Mouse (Mus musculus) limb, embryonic 14.5 days (tissue): ENCODE results near the gene Kif18a. TPM values are rescaled to one million over a fixed set of nuclear protein-coding genes. Genes with fewer than 3 reads are reported as not detected.

Source experiments
- ATAC-seq: fragments of 200-750 bp; cut with Nextera tagmentation; 2 replicates; pipeline ENCODE4 v1.8.0; 2017; ENCODE audit warnings: low read depth, moderate number of reproducible peaks, moderate TSS enrichment; ENCODE audit not compliant: low FRiP score
- DNase-seq: peaks from one replicate; pipeline ENCODE4 v3.0.0-alpha.2; 2015; ENCODE audit warnings: low spot score
- H3K27ac ChIP-seq: fragments of 300-500 bp; sonication (generic); replicated peaks from 2 replicates; pipeline ENCODE4 v1.5.1; 2014; ENCODE audit warnings: low read depth, mild to moderate bottlenecking, low read length, moderate library complexity, mixed read lengths
- H3K27me3 ChIP-seq: fragments of 300-500 bp; sonication (generic); 2 replicates; pipeline ENCODE4 v1.6.1; 2014; ENCODE audit warnings: low read length, mixed read lengths; ENCODE audit not compliant: control insufficient read depth, insufficient read depth
- H3K36me3 ChIP-seq: fragments of 300-500 bp; sonication (generic); 2 replicates; pipeline ENCODE4 v1.6.1; 2014; ENCODE audit warnings: mild to moderate bottlenecking, low read length, moderate library complexity, mixed read lengths; ENCODE audit not compliant: control insufficient read depth, insufficient read depth
- H3K4me1 ChIP-seq: fragments of 300-500 bp; sonication (generic); 2 replicates; pipeline ENCODE4 v1.6.1; 2014; ENCODE audit warnings: antibody characterized with exemption, low read length, mixed read lengths; ENCODE audit not compliant: control insufficient read depth, insufficient read depth
- H3K4me2 ChIP-seq: fragments of 300-500 bp; sonication (generic); replicated peaks from 2 replicates; pipeline ENCODE4 v1.6.1; 2014; ENCODE audit warnings: low read depth, mild to moderate bottlenecking, low read length, moderate library complexity; ENCODE audit not compliant: severe bottlenecking
- H3K4me3 ChIP-seq: fragments of 300-500 bp; sonication (generic); replicated peaks from 2 replicates; pipeline ENCODE4 v1.5.1; 2014; ENCODE audit warnings: low read length
- H3K9ac ChIP-seq: fragments of 300-500 bp; sonication (generic); 2 replicates; pipeline ENCODE4 v1.6.1; 2014; ENCODE audit warnings: mild to moderate bottlenecking, low read depth, low read length, moderate library complexity; ENCODE audit not compliant: severe bottlenecking
- H3K9me3 ChIP-seq: fragments of 300-500 bp; sonication (generic); 2 replicates; pipeline ENCODE4 v1.6.1; 2016; ENCODE audit warnings: low read length; ENCODE audit not compliant: control insufficient read depth
- POLR2A ChIP-seq: fragments of 200-500 bp; IDR thresholded peaks from 2 replicates; pipeline ENCODE4 v1.8.0; 2012; ENCODE audit warnings: inconsistent platforms, mild to moderate bottlenecking, moderate library complexity, borderline replicate concordance; ENCODE audit not compliant: insufficient read depth, insufficient read length; ENCODE audit errors: extremely low read depth
- WGBS: fragments of 180-500 bp; shearing (Covaris S2); extraction: QIAGEN DNeasy Blood & Tissue Kit; methylation state at CpG from one replicate; pipeline ENCODE4 v1.1.7; 2014; 5-methylcytosine and 5-hydroxymethylcytosine counted together
- polyA plus RNA-seq, 2 experiments: library from polyadenylated mRNA; depleted of rRNA in 1 of 2; stranded (reverse) in 1 of 2; unstranded in 1 of 2; fragments of >200 nt; fragmentation: Nextera tagmentation in 1 of 2; extraction: Ambion mirVana in 1 of 2; gene quantifications; 2 replicates each; pipeline versions ENCODE4 v1.2.1 to v1.2.3; 2012 to 2014

The Kif18a gene
- polyA plus RNA-seq, 2 experiments: 10.1 to 16.0 TPM

- H3K9ac ChIP-seq: no peak overlapping the region
- H3K4me3 ChIP-seq: no peak overlapping the region
- peaks cover 5% of the 10 kb centered on the region; the same call in 1 of the 2 replicates for H3K36me3 ChIP-seq
- ATAC-seq (no peak), DNase-seq (no peak)
- H3K27me3 ChIP-seq: no peaks in the 10 kb centered on the region
- H3K4me2 ChIP-seq: no peak overlapping the region
- no peaks in the 10 kb centered on the region for H3K9me3 ChIP-seq
- 93% methylated on average over 1 of the region's 1 CpGs for WGBS
- TF ChIP-seq POLR2A: no peak
- H3K27ac ChIP-seq: no peak overlapping the region
- H3K4me1 ChIP-seq: no peaks in the 10 kb centered on the region
Measured at GRCm38 (mm10) chr2:109331807-109332206, 51.3 kb downstream of the Kif18a start.

GRCm38 (mm10) chr2:109334237-109334636 is 53.7 kb downstream of the Kif18a start:
- no peak for TF ChIP-seq POLR2A
- Histone ChIP-seq H3K9me3 (no peaks in the 10 kb centered on the region), H3K27me3 (no peaks in the 10 kb centered on the region), H3K4me3 (no peak overlapping the region), H3K36me3 (peaks cover 5% of the 10 kb centered on the region; the same call in 1 of the 2 replicates), H3K4me2 (no peak overlapping the region), H3K9ac (no peak overlapping the region), H3K4me1 (no peaks in the 10 kb centered on the region), H3K27ac (no peak overlapping the region)
- no peak for ATAC-seq
- 93% methylated on average over 5 of the region's 5 CpGs for WGBS
- DNase-seq: no peak

- WGBS: 94% methylated on average over 1 of the region's 1 CpGs
- no peaks in the 10 kb centered on the region for H3K9me3 ChIP-seq
- DNase-seq (no peak), ATAC-seq (no peak)
- no peak overlapping the region for H3K4me3 ChIP-seq
- H3K4me2 ChIP-seq: no peak overlapping the region
- H3K4me1 ChIP-seq: no peaks in the 10 kb centered on the region
- H3K27ac ChIP-seq: no peak overlapping the region
- TF ChIP-seq POLR2A: no peak
- H3K9ac ChIP-seq: no peak overlapping the region
- peaks cover 5% of the 10 kb centered on the region; the same call in 1 of the 2 replicates for H3K36me3 ChIP-seq
- H3K27me3 ChIP-seq: no peaks in the 10 kb centered on the region
Measured at GRCm38 (mm10) chr2:109335765-109336164, 55.2 kb downstream of the Kif18a start.

- DNase-seq: no peak
- Histone ChIP-seq H3K4me2 (no peak overlapping the region), H3K36me3 (no peaks in the 10 kb centered on the region), H3K4me3 (no peak overlapping the region), H3K27ac (no peak overlapping the region), H3K9ac (no peak overlapping the region), H3K27me3 (no peaks in the 10 kb centered on the region), H3K4me1 (no peaks in the 10 kb centered on the region), H3K9me3 (no peaks in the 10 kb centered on the region)
- no peak for ATAC-seq
- TF ChIP-seq POLR2A: no peak
- 88% methylated on average over 4 of the region's 4 CpGs for WGBS
Measured at GRCm38 (mm10) chr2:109345386-109345785, 64.8 kb downstream of the Kif18a start.

- Histone ChIP-seq H3K27me3 (no peaks in the 10 kb centered on the region), H3K4me3 (no peak overlapping the region), H3K9me3 (no peaks in the 10 kb centered on the region), H3K4me1 (no peaks in the 10 kb centered on the region), H3K36me3 (no peaks in the 10 kb centered on the region), H3K4me2 (no peak overlapping the region), H3K27ac (no peak overlapping the region), H3K9ac (no peak overlapping the region)
- TF ChIP-seq POLR2A: no peak
- no peak for ATAC-seq
- WGBS: 45% methylated on average over 4 of the region's 4 CpGs
- DNase-seq: no peak
Measured at GRCm38 (mm10) chr2:109348742-109349141, 68.2 kb downstream of the Kif18a start.

- no peaks in the 10 kb centered on the region for H3K4me1 ChIP-seq
- no peaks in the 10 kb centered on the region for H3K9me3 ChIP-seq
- WGBS: 37% methylated on average over 3 of the region's 3 CpGs
- TF ChIP-seq POLR2A: no peak
- no peak for DNase-seq
- no peak for ATAC-seq
- no peaks in the 10 kb centered on the region for H3K27me3 ChIP-seq
- no peak overlapping the region for H3K27ac ChIP-seq
- no peak overlapping the region for H3K4me2 ChIP-seq
- H3K4me3 ChIP-seq: no peak overlapping the region
- H3K9ac ChIP-seq: no peak overlapping the region
- no peaks in the 10 kb centered on the region for H3K36me3 ChIP-seq
Measured at GRCm38 (mm10) chr2:109358456-109359141, 78.1 kb downstream of the Kif18a start.
